Mouse (Mus musculus) cerebellum, adult 11 months (tissue): ENCODE results near the gene Stard13.

ENCODE experiments used
- DNase-seq: peaks from one replicate; pipeline ENCODE4 v3.0.0; 2022

Gene Stard13

DNA sequence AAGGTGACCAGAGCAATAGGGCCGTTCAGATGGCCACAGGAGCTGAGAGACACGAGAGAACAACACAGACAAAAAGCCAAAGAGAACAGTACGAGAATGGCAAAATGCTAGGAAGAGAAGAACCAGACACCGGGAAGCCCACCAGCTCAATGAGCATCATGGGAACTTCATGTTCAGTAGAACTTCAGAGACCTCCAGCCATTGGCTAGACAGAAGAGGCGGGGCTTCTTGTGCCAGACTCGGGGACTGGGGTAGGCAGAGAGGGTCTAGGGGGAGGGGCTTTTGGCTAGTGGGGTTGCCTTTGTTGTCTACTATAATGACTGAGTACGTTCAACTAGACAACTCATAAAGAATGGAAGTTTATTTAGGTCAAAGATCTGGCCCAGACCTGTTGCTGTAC is 239.5 kb downstream of the Stard13 start:
- no peak for DNase-seq
